Mouse (Mus musculus): ENCODE data around the gene Gm10401.

The Gm10401 gene

GRCm38 (mm10) chr5:115098195-115098594, at the start of gene Gm10401:
TSS of gene Gm10401 (minus strand) at chr5:115098295.
- no peak for DNase-seq (ENCODE audit: low read depth, low spot score)

GRCm38 (mm10) chr5:115147388-115147787, 49.3 kb upstream of the Gm10401 start:
- no peak for DNase-seq (ENCODE audit: low read depth, low spot score)

- no peak for DNase-seq (ENCODE audit: low read depth, low spot score)
These were observed 48.6 kb upstream of the Gm10401 start for GRCm38 (mm10) chr5:115146747-115147130.

GRCm38 (mm10) chr5:115145976-115146746, 48.1 kb upstream of the Gm10401 start:
- no peak for DNase-seq (ENCODE audit: low read depth, low spot score)

- no peak for DNase-seq (ENCODE audit: low read depth, low spot score)
These were observed 47.3 kb upstream of the Gm10401 start for GRCm38 (mm10) chr5:115145253-115145968.

- DNase-seq (ENCODE audit: low read depth, low spot score): no peak
These were observed 46.4 kb upstream of the Gm10401 start for GRCm38 (mm10) chr5:115144471-115144870.

GRCm38 (mm10) chr5:115143552-115143951, 45.5 kb upstream of the Gm10401 start:
- no peak for DNase-seq (ENCODE audit: low read depth, low spot score)

GRCm38 (mm10) chr5:115142166-115142697, 44.1 kb upstream of the Gm10401 start:
- DNase-seq (ENCODE audit: low read depth, low spot score): no peak

GRCm38 (mm10) chr5:115140726-115141125, 42.6 kb upstream of the Gm10401 start:
- DNase-seq (ENCODE audit: low read depth, low spot score): no peak

- no peak for DNase-seq (ENCODE audit: low read depth, low spot score)
These were observed 41.0 kb upstream of the Gm10401 start for GRCm38 (mm10) chr5:115139124-115139523.

GRCm38 (mm10) chr5:115134234-115135165, 36.4 kb upstream of the Gm10401 start, which contains the start of gene Unc119b:
TSS of gene Unc119b (minus strand) at chr5:115134975.
- peak; percentile 88 for DNase-seq (ENCODE audit: low read depth, low spot score)

- no peak for DNase-seq (ENCODE audit: low read depth, low spot score)
These were observed 35.4 kb upstream of the Gm10401 start for GRCm38 (mm10) chr5:115133358-115134066.

GRCm38 (mm10) chr5:115132465-115132864, 34.4 kb upstream of the Gm10401 start:
- no peak for DNase-seq (ENCODE audit: low read depth, low spot score)

- DNase-seq (ENCODE audit: low read depth, low spot score): no peak
These were observed 31.2 kb upstream of the Gm10401 start for GRCm38 (mm10) chr5:115129328-115129727.

- DNase-seq (ENCODE audit: low read depth, low spot score): no peak
These were observed 29.5 kb upstream of the Gm10401 start for GRCm38 (mm10) chr5:115127421-115128179.

- DNase-seq (ENCODE audit: low read depth, low spot score): no peak
These were observed 28.6 kb upstream of the Gm10401 start for GRCm38 (mm10) chr5:115126578-115127312.

GRCm38 (mm10) chr5:115125211-115125871, 27.2 kb upstream of the Gm10401 start:
- peak; percentile 81 for DNase-seq (ENCODE audit: low read depth, low spot score)

GRCm38 (mm10) chr5:115124690-115125089, 26.6 kb upstream of the Gm10401 start:
- DNase-seq (ENCODE audit: low read depth, low spot score): no peak

- DNase-seq (ENCODE audit: low read depth, low spot score): no peak
These were observed 22.9 kb upstream of the Gm10401 start for GRCm38 (mm10) chr5:115120978-115121377.

Data from mesoderm, embryonic 11.5 days (tissue).